Mouse (Mus musculus): ENCODE data around the gene Fhl3. TPM values are rescaled to one million over a fixed set of nuclear protein-coding genes. Genes with fewer than 3 reads are reported as not detected.
"Not testable (repeated sequence)": the region's sequence is repeated elsewhere in the genome, so short reads cannot be mapped to it uniquely, and the experiment has no call there.

The Fhl3 gene
- total RNA-seq, 2 experiments from 2014 or later, result 12.9 to 13.7 TPM

GRCm38 (mm10) chr4:124707381-124708199 lies 7.1 kb downstream of the Fhl3 start:
- DNase-seq; intact Hi-C loops (cut with DNase I): not testable (repeated sequence)

GRCm38 (mm10) chr4:124708200-124708517 lies 7.7 kb downstream of the Fhl3 start:
- DNase-seq; intact Hi-C loops (cut with DNase I): not testable (repeated sequence)

DNA sequence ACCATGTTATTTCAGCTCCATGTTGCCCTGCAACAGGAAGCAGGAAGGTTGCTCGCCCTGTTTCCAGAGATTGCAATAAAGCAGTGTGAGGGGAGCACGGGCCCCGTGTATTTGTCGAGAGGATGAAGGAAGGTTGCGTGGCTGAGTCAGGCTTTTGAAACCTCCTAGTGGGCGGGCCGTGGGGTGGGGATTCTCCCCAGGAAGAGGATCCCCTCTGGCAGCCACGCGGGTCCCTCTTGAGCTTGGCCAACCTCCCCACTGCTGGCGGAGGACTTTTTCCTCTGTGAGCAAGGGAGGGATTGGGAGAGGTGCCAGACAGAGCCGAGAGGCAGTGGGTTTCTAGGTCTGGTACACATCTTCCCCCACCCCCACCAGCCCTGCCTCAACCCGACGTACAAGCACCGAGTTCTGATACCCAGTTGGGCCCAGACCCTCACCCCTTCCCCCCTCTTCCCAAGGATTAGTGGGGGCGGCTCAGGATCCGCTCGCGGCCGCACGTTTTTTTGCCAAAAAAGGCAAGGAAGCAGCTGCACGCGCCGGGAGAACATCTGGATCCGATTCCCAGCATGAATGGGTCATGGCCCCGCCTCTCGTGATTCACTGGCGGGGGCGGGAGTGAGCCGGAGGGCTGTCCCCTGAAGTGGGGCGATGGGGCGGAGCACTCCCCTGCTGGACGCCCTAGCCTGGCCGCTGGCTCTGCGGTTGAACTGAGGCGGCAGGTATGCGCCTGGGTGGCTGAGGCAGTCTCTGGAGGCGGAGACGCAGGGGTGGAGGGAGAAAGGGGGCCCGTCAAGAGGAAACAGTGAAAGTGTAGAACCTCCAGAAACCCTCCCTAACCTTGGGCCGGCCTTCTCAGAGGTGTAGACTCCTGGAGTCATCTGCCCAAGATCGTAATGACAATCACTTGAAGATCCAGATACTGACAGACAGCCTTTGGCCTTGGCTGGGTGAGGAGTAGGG lies 8.3 kb downstream of the Fhl3 start:
- peak; percentile 88 to 91 for DNase-seq
- intact Hi-C loops (cut with DNase I), result no loop called here

DNA sequence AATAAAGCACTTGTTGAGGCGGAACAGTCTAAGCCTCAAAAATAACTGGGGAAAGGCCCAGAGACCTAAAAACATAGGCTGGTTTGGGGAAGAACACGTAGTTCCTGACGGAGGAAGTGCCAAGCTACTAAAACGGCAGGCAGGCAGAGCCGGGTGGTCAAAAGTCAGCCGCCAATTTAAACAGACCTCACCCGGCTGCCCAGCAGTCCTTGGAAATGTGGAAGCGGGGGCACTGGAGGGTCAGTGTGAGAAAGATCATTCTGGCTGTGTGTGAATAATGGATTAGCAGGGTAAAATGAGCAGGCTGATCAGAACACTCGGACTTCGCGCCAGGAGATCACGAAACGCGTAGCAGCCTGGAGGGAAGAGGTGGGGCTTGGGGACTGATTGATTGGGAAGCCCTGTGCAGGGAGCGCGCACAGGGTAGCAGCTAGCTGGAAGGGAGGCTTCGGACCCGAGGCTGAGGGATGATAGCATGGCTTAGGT lies 9.5 kb downstream of the Fhl3 start:
- intact Hi-C loops (cut with DNase I), result loop anchor here (2.0 kb wide), 1 partner anchor 27 kb away; no protein-coding TSS in a partner anchor

DNA sequence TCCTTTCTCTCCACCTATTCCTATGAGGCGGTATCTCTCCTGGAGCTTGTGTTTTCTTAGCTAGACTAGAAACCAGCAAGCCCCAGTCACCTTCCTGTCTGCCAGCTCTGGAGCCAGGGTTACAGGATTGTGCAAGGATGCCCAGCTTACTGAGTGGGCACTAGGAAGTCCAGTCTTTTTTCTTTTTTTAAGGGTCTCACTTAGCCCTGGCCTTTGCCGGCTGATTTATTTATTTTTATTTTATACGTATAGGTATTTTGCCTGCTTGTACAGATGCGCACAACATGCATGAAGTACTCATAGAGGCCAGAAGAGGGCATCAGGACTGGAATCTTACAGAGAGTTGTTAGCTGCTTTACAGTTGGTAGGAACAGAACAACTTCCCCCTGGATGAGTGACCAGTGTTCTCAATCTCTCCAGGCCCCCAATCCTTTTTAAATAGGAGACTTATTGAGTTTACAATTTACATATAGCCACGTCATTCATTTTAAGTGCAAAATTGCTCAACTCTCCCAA lies 10.3 kb downstream of the Fhl3 start:
- intact Hi-C loops (cut with DNase I), result loop anchor here (2.0 kb wide), 1 partner anchor 28 kb away; no protein-coding TSS in a partner anchor
- peak; percentile 37 to 44 for DNase-seq

More for the DNA sequence above, 9.5 kb downstream of the Fhl3 start:
- peak; percentile 48 to 54 for DNase-seq

GRCm38 (mm10) chr4:124712618-124713017 lies 12.1 kb downstream of the Fhl3 start:
- intact Hi-C loops (cut with DNase I), result no loop called here
- DNase-seq, result no peak

DNA sequence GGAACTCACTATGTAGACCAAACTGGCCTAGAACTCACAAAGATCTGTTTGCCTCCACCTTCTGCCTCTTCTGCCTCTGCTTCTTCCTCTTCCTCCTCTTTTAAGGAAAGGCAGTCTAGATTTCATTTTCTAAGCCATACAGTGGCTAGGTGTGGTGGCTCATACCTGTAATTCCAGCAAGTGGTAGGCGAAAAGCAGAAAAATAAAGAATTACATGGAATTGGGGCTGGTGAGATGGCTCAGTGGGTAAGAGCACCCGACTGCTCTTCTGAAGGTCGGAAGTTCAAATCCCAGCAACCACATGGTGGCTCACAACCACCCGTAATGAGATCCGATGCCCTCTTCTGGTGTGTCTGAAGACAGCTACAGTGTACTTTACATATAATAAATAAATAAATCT lies 13.3 kb downstream of the Fhl3 start:
- intact Hi-C loops (cut with DNase I), result loop anchor here (1.0 to 2.0 kb wide), 2 partner anchors 88 to 133 kb away; partner anchors contain the start of gene Mtf1
- not testable (repeated sequence) for DNase-seq

DNA sequence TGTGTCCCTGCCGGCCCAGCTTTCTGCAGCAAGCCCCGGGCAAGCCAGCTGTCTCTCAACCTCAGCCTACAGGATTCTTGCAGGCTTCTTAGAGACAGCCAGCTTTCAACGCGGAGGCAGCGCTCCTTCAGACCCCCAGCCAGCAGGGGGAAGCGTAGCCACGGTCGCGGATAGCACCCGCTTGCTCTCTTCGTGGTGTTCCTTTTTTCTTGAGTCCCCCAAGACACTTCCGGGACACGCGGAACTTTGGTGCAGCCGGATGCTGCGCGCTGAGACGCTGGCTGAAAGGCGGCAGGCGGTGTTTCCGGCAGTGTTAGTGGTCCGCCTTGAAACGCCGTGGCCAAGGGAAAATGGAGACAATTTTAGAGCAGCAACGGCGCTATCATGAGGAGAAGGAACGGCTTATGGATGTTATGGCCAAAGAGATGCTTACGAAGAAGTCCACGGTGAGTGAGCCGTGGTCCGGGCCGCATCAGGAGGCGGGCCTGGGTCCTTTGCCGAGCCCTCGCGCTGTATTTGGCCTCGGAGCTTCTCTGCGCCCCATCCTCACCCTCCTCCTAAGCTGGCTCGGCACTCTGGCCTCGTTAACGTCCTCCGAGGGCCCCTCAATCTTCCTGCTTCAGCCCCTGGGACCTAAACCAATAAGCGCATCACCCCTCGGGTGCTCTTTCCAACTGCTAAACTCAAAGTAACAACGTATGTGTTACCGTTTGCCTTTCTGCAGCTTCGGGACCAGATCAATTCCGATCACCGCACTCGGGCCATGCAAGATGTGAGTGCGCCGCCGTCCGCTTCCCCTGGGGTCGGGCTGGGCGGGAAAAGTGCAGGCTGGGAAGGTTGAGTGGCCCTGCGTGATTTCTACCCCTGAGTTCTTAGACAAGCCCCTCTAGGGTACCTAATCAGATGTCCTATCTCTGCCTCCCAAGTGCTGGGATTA lies 14.3 kb downstream of the Fhl3 start, which contains the start of gene Sf3a3:
TSS of gene Sf3a3 (plus strand) at position 232 of the 937 bp plus-strand sequence.
- peak; percentile 96 for DNase-seq
- intact Hi-C loops (cut with DNase I), result loop anchor here (1.0 to 2.0 kb wide), 2 partner anchors 87 to 132 kb away; partner anchors contain the start of gene Mtf1

- DNase-seq, result no peak
- intact Hi-C loops (cut with DNase I), result no loop called here
Measured at GRCm38 (mm10) chr4:124719101-124719500, 18.6 kb downstream of the Fhl3 start.

DNA sequence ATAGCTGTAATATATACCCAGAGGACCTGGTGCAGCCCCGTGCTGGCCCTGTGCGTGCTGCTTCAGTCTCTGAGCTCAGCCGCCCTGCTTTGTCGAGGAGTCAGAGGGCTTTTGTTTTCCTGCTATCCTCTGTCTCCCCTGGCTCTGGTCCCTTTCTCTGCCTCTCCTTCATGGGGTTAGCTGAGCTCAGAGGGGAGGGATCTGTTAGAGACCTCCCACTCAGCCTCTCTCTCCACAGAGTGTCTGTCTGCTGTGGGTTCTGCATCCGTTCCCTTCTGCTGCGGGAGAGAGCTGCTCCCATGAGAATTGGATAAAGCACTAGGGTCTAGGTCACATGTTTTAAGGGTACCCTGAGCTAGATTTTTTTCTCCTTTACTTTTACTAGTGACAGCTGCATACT lies 25.6 kb downstream of the Fhl3 start:
- no peak for DNase-seq
- intact Hi-C loops (cut with DNase I), result no loop called here

DNA sequence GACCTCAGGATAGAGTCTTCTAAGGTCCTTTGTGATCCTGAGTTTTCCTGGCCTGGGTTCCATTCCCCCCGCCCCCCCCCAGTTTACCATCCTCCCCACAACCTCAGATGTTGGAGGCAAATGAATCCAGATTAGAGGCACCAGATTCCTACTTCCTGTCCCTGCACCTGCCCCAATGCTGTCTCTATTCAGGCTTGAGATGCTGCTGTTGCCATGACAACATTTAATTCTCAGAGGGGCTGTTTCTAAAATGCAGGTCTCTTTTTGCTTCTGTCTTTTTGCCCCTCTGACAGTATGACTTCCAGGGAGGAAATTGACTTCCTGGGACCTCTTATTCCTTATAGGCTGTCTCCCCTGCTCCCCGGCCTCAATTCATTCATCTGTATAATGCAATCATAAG lies 36.5 kb downstream of the Fhl3 start:
- no peak for DNase-seq
- intact Hi-C loops (cut with DNase I), result no loop called here

GRCm38 (mm10) chr4:124737486-124737885 lies 37.0 kb downstream of the Fhl3 start:
- intact Hi-C loops (cut with DNase I), result no loop called here
- DNase-seq, result no peak

DNA sequence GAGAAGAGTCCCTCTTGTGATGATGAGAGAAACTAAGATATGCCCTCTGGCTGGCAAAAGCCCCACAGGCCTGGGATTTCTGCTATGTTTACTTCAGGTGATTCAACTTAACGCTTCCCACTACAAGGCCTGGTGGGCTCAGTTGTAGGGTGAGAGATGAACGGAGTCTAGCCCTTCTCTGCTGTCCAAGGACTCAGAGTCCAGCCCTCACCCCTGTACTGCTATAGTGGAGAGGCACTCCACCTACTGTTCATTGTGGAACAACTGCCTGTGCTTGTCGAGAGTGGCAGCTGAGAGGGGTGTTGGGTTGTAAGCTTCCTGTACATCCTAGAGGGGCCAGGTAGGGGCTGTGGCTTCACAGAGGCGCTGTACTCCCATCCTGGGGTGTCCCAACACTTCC lies 37.5 kb downstream of the Fhl3 start:
- intact Hi-C loops (cut with DNase I), result no loop called here
- DNase-seq, result no peak

GRCm38 (mm10) chr4:124738783-124739182 lies 38.3 kb downstream of the Fhl3 start:
- no peak for DNase-seq
- intact Hi-C loops (cut with DNase I), result no loop called here

DNA sequence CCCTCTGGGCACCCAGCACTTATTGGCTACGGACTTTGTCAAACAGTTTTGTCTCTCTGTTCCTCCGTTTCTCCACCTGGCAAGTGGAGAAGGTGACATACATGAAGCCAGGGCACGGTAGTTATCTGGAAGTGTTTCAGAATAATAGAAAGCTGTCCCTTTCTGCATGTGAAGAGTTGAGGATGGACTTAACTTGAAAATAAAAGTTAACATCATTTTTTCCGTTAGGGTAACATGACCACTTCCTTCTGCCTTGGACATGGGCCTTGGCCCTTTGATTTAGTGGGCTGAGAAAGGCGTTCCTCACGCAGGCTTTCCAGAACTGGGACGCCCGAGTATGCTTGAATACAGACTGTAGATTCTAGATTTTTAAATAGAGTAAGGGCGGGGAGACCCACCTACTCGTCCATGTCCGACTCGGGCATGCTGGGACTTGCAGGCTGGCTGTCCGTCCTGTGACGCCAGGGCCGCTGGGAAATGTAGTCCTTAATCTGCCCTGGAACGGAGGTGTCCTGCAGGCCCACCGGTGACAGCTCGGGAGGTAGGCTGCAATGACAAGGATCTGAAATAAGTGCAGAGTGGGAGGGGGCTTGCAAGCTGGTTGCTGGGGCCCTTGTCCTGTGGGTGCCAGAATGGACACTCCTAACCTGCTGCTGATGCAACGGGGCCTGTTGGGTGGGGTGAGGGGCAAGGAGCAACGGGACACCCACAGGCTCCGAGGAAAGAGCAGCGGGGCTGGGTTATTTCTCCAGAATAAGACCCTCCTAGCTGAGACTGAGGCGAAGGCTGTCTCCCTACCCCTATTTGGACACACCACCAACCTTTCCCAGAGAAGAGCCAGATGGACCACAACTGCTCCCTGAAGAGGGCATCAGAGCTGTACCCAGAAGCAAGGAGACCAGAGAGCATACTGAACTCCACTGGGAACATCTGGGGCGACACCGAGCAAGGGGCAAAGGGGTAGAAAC lies 41.2 kb downstream of the Fhl3 start, which contains the start of gene Inpp5b:
TSS of gene Inpp5b (plus strand) at position 475 of the 968 bp plus-strand sequence.
- intact Hi-C loops (cut with DNase I), result no loop called here
- peak; percentile 80 to 86 for DNase-seq

DNA sequence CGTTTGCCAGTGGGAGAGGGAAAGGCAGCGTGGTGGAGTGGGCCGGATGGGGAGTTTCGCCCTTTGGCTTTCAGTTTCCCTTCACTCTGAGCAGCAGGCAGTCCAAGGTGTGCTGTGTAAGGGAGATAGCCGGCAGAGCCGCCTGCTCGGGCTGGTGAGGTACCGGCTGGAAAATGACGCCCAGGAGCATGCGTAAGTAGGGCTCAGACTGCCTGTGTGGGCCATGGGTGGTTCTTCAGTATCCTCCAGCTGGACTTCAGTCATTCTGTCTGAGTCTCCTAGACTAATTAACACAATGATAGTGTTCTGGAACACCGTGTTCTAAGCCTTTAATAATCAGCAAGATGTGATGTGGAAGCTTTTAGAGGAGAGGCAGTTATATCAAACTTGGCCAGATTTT lies 42.3 kb downstream of the Fhl3 start:
- DNase-seq, result no peak
- intact Hi-C loops (cut with DNase I), result no loop called here

DNA sequence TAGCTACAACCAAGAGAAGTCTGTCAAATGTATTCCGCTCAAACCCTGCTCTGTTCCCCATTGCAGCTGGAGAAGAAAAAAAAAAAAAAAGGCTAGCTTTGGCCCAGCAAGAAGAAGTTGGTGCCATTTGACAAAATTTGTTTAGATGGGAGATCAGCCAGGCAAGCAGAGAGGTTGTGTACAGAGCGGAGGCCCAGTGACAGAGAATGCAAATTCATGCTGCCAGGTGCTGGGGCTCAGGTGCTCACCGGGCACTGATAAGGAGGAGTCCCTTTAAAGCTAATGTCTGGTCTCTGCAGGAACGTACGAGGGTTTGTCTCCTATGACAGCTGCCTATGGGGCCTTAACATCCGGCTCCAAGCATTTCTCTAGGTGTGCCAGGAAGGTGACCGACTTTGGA lies 46.1 kb downstream of the Fhl3 start:
- intact Hi-C loops (cut with DNase I), result no loop called here
- DNase-seq, result no peak

DNA sequence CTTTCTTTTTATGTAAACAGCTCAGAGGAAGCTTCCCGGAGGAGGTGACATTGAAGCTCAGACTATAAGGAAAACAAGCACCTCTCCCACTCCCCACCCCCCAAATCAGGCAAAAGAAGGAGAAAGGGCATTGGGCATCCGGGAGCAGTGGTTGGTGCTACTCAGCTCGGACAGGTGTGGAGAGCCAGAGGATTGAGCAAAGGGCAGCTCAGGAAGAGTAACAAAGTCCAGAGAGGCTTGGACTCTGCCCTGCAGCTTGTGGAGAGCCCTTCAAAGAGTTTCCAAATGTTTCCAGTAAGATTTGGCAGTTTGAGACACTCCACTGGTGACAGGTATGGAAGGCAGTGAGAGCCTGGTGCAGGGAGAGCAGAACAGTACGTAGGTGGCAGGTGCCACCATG lies 47.4 kb downstream of the Fhl3 start:
- intact Hi-C loops (cut with DNase I), result no loop called here
- DNase-seq, result no peak

All from heart, postnatal 36 days (tissue).